Mouse (Mus musculus) liver, embryonic 12.5 days (tissue): ENCODE data around the gene Fam217a. TPM values are rescaled to one million over a fixed set of nuclear protein-coding genes. Genes with fewer than 3 reads are reported as not detected.
"Not testable (repeated sequence)": the region's sequence is repeated elsewhere in the genome, so short reads cannot be mapped to it uniquely, and the experiment has no call there.

Experiments
- ATAC-seq: fragments of 200-750 bp; cut with Nextera tagmentation; 2 replicates; pipeline ENCODE4 v1.8.0; 2017; ENCODE audit warnings: moderate number of reproducible peaks, mild to moderate bottlenecking, moderate library complexity
- H3K27ac ChIP-seq: fragments of 300-500 bp; sonication (generic); 2 replicates; pipeline ENCODE4 v1.5.1; 2016; ENCODE audit warnings: mild to moderate bottlenecking
- H3K27me3 ChIP-seq: fragments of 300-500 bp; sonication (generic); replicated peaks from 2 replicates; pipeline ENCODE4 v1.6.1; 2016; ENCODE audit warnings: mild to moderate bottlenecking, moderate library complexity
- H3K36me3 ChIP-seq: fragments of 300-500 bp; sonication (generic); 2 replicates; pipeline ENCODE4 v1.6.1; 2016; ENCODE audit warnings: mild to moderate bottlenecking, moderate library complexity
- H3K4me1 ChIP-seq: fragments of 300-500 bp; sonication (generic); 2 replicates; pipeline ENCODE4 v1.6.1; 2016
- H3K4me2 ChIP-seq: fragments of 300-500 bp; sonication (generic); 2 replicates; pipeline ENCODE4 v1.6.1; 2016; ENCODE audit warnings: mild to moderate bottlenecking, moderate library complexity
- H3K4me3 ChIP-seq: fragments of 300-500 bp; sonication (generic); 2 replicates; pipeline ENCODE4 v1.5.1; 2016; ENCODE audit warnings: mild to moderate bottlenecking, moderate library complexity
- H3K9ac ChIP-seq: fragments of 300-500 bp; sonication (generic); 2 replicates; pipeline ENCODE4 v1.6.1; 2016; ENCODE audit warnings: mild to moderate bottlenecking, moderate library complexity
- H3K9me3 ChIP-seq: fragments of 300-500 bp; sonication (generic); replicated peaks from 2 replicates; pipeline ENCODE4 v1.6.1; 2016; ENCODE audit warnings: mild to moderate bottlenecking, moderate library complexity
- WGBS: fragments of 180-500 bp; shearing (Covaris S2); methylation state at CpG from one replicate; pipeline ENCODE4 v1.1.7; 2016; ENCODE audit not compliant: insufficient replicate concordance; 5-methylcytosine and 5-hydroxymethylcytosine counted together
- polyA plus RNA-seq: library from polyadenylated mRNA; unstranded; fragments of >200 nt; fragmentation: Nextera tagmentation; extraction: Ambion mirVana; gene quantifications from 2 replicates; pipeline ENCODE4 v1.2.1, GENCODE M21; 2016

The Fam217a gene
- polyA plus RNA-seq, 1 experiment from 2014 or later = 0.51 TPM

GRCm38 (mm10) chr13:34942370-34942769 lies 18.3 kb upstream of the Fam217a start:
- no peak overlapping the region for H3K4me2 ChIP-seq

GRCm38 (mm10) chr13:34934931-34935644 lies 11.0 kb upstream of the Fam217a start:
- Histone ChIP-seq H3K4me2 (no peak overlapping the region), H3K4me3 (no peak overlapping the region), H3K27ac (no peak overlapping the region), H3K27me3 (0 out of 2 replicates have a peak, but pooled peaks cover 5% of the 10 kb centered on the region), H3K36me3 (no peaks in the 10 kb centered on the region), H3K9me3 (no peaks in the 10 kb centered on the region), H3K4me1 (no peaks in the 10 kb centered on the region), H3K9ac (no peak overlapping the region)
- 68% methylated on average over 10 of the region's 10 CpGs for WGBS
- no peak for ATAC-seq

More at GRCm38 (mm10) chr13:34942370-34942769, 18.3 kb upstream of the Fam217a start:
- ATAC-seq = no peak
- no peaks in the 10 kb centered on the region for H3K27me3 ChIP-seq
- H3K36me3 ChIP-seq = no peaks in the 10 kb centered on the region
- no peaks in the 10 kb centered on the region for H3K9me3 ChIP-seq
- H3K9ac ChIP-seq = no peak overlapping the region
- no peaks in the 10 kb centered on the region for H3K4me1 ChIP-seq
- no peak overlapping the region for H3K27ac ChIP-seq
- H3K4me3 ChIP-seq = no peak overlapping the region

- Histone ChIP-seq H3K27ac (no peak overlapping the region), H3K4me3 (peak overlapping the region; percentile 33), H3K9ac (no peak overlapping the region), H3K9me3 (no peaks in the 10 kb centered on the region), H3K4me2 (peak overlapping the region; percentile 62), H3K4me1 (peaks cover 9% of the 10 kb centered on the region), H3K27me3 (peaks cover 21% of the 10 kb centered on the region), H3K36me3 (no peaks in the 10 kb centered on the region)
- ATAC-seq = no peak
- 18% methylated on average over 34 of the region's 37 CpGs for WGBS
Observed at GRCm38 (mm10) chr13:34916520-34917167, 7.5 kb downstream of the Fam217a start.

- ATAC-seq = no peak
- H3K36me3 ChIP-seq = no peaks in the 10 kb centered on the region
- H3K9me3 ChIP-seq = no peaks in the 10 kb centered on the region
- H3K4me1 ChIP-seq = peaks cover 9% of the 10 kb centered on the region
- peaks cover 21% of the 10 kb centered on the region for H3K27me3 ChIP-seq
- H3K4me3 ChIP-seq = no peak overlapping the region
- WGBS = 42% methylated on average over 9 of the region's 9 CpGs
- H3K9ac ChIP-seq = no peak overlapping the region
- no peak overlapping the region for H3K4me2 ChIP-seq
- no peak overlapping the region for H3K27ac ChIP-seq
Observed at GRCm38 (mm10) chr13:34914614-34915013, 9.5 kb downstream of the Fam217a start.

- peaks cover 98% of the 10 kb centered on the region for H3K36me3 ChIP-seq
- no peak overlapping the region for H3K4me3 ChIP-seq
- H3K4me1 ChIP-seq = no peaks in the 10 kb centered on the region
- no peak overlapping the region for H3K27ac ChIP-seq
- no peak for ATAC-seq
- 90% methylated on average over 1 of the region's 1 CpGs for WGBS
- H3K4me2 ChIP-seq = no peak overlapping the region
- H3K9me3 ChIP-seq = no peaks in the 10 kb centered on the region
- H3K27me3 ChIP-seq = no peaks in the 10 kb centered on the region
- no peak overlapping the region for H3K9ac ChIP-seq
Observed at GRCm38 (mm10) chr13:34892871-34893270, 31.2 kb downstream of the Fam217a start.

GRCm38 (mm10) chr13:34876481-34876880 lies 47.6 kb downstream of the Fam217a start:
- H3K9ac ChIP-seq = peak overlapping the region; percentile 97
- H3K36me3 ChIP-seq = peaks cover 20% of the 10 kb centered on the region
- H3K27me3 ChIP-seq = no peaks in the 10 kb centered on the region
- peak overlapping the region; percentile 99 for H3K27ac ChIP-seq
- under 1% methylated on average over 3 of the region's 3 CpGs for WGBS
- H3K4me2 ChIP-seq = peak overlapping the region; percentile 77
- no peaks in the 10 kb centered on the region for H3K9me3 ChIP-seq
- ATAC-seq = no peak
- peak overlapping the region; percentile 99 for H3K4me3 ChIP-seq
- H3K4me1 ChIP-seq = peaks cover 55% of the 10 kb centered on the region

- Histone ChIP-seq H3K9ac (peak overlapping the region; percentile 97), H3K9me3 (no peaks in the 10 kb centered on the region), H3K36me3 (peaks cover 14% of the 10 kb centered on the region), H3K27me3 (no peaks in the 10 kb centered on the region), H3K4me1 (peaks cover 49% of the 10 kb centered on the region), H3K4me2 (peak overlapping the region; percentile 77), H3K4me3 (peak overlapping the region; percentile 99), H3K27ac (peak overlapping the region; percentile 99)
- peak; percentile 57 for ATAC-seq
- 1% methylated on average over 47 of the region's 50 CpGs for WGBS
Observed at GRCm38 (mm10) chr13:34875741-34876445, 48.2 kb downstream of the Fam217a start.

GRCm38 (mm10) chr13:34875166-34875710 lies 48.9 kb downstream of the Fam217a start, which contains the start of gene Prpf4b:
Prpf4b (plus strand) TSS chr13:34875302.
- Histone ChIP-seq H3K9me3 (no peaks in the 10 kb centered on the region), H3K4me1 (peaks cover 45% of the 10 kb centered on the region), H3K4me2 (peak within 1 kb of the TSS; percentile 77), H3K9ac (peak within 1 kb of the TSS; percentile 97), H3K36me3 (peaks cover 10% of the 10 kb centered on the region; the same call in 1 of the 2 replicates), H3K27me3 (no peaks in the 10 kb centered on the region), H3K4me3 (peak within 1 kb of the TSS; percentile 99), H3K27ac (peak within 1 kb of the TSS; percentile 99)
- under 1% methylated on average over 40 of the region's 40 CpGs for WGBS
- ATAC-seq = peak; percentile 73

- peaks cover 44% of the 10 kb centered on the region for H3K4me1 ChIP-seq
- peak overlapping the region; percentile 97 for H3K9ac ChIP-seq
- H3K4me2 ChIP-seq = peak overlapping the region; percentile 77
- ATAC-seq, H3K27me3 ChIP-seq, H3K9me3 ChIP-seq, H3K36me3 ChIP-seq: not testable (repeated sequence)
- H3K27ac ChIP-seq = peak overlapping the region; percentile 99
- peak overlapping the region; percentile 99 for H3K4me3 ChIP-seq
- WGBS = 14% methylated on average over 13 of the region's 13 CpGs
Observed at GRCm38 (mm10) chr13:34874736-34875135, 49.4 kb downstream of the Fam217a start.

GRCm38 (mm10) chr13:34873801-34874681 lies 50.1 kb downstream of the Fam217a start:
- 5% methylated on average over 45 of the region's 45 CpGs for WGBS
- Histone ChIP-seq H3K27ac (peak overlapping the region; percentile 99), H3K4me2 (peak overlapping the region; percentile 77), H3K27me3 (0 out of 2 replicates have a peak, but pooled peaks cover 5% of the 10 kb centered on the region), H3K4me1 (peaks cover 38% of the 10 kb centered on the region), H3K4me3 (peak overlapping the region; percentile 99), H3K9ac (peak overlapping the region; percentile 97), H3K9me3 (no peaks in the 10 kb centered on the region), H3K36me3 (peaks cover 2% of the 10 kb centered on the region; the same call in 1 of the 2 replicates)
- ATAC-seq = peak; percentile 93
